Mouse (Mus musculus) macrophage (primary cell): ENCODE measurements around the gene Bbof1. TPM values are rescaled to one million over a fixed set of nuclear protein-coding genes. Genes with fewer than 3 reads are reported as not detected.

Experiments used
- H3K27ac ChIP-seq: fragments of 350-480 bp; formaldehyde crosslinking; 2 replicates; pipeline ENCODE4 v1.9.0; 2021
- H3K36me3 ChIP-seq: fragments of 350-480 bp; formaldehyde crosslinking; 2 replicates; pipeline ENCODE4 v1.9.0; 2021; ENCODE audit errors: inconsistent target
- H3K4me3 ChIP-seq: fragments of 350-480 bp; formaldehyde crosslinking; 2 replicates; pipeline ENCODE4 v1.9.0; 2021; ENCODE audit errors: inconsistent target
- H3K79me2 ChIP-seq: fragments of 350-480 bp; formaldehyde crosslinking; 2 replicates; pipeline ENCODE4 v1.9.0; 2021; ENCODE audit errors: inconsistent target
- WGBS: methylation state at CpG from one replicate; pipeline ENCODE4 v1.1.7; 2026; ENCODE audit warnings: inconsistent platforms; ENCODE audit not compliant: missing documents; 5-methylcytosine and 5-hydroxymethylcytosine counted together
- polyA plus RNA-seq: library from polyadenylated mRNA; stranded (reverse); fragments of 250-400 nt; gene quantifications from 3 replicates; pipeline ENCODE4 v1.2.4, GENCODE M21; 2018; ENCODE audit warnings: inconsistent platforms

Gene Bbof1
- polyA plus RNA-seq, 1 experiment from 2014 or later = 0.17 TPM

- Histone ChIP-seq H3K27ac (no peak overlapping the region), H3K79me2 (no peaks in the 10 kb centered on the region), H3K4me3 (no peak overlapping the region), H3K36me3 (no peaks in the 10 kb centered on the region)
- WGBS = 97% methylated on average over 6 of the region's 6 CpGs
Measured at GRCm38 (mm10) chr12:84390336-84390735, 18.5 kb upstream of the Bbof1 start.

- no peak overlapping the region for H3K27ac ChIP-seq
- H3K79me2 ChIP-seq = no peaks in the 10 kb centered on the region
- 98% methylated on average over 4 of the region's 4 CpGs for WGBS
- no peaks in the 10 kb centered on the region for H3K36me3 ChIP-seq
- no peak overlapping the region for H3K4me3 ChIP-seq
Measured at GRCm38 (mm10) chr12:84392681-84393080, 16.2 kb upstream of the Bbof1 start.

- WGBS = 98% methylated on average over 5 of the region's 5 CpGs
- Histone ChIP-seq H3K4me3 (no peak overlapping the region), H3K36me3 (no peaks in the 10 kb centered on the region), H3K27ac (no peak overlapping the region), H3K79me2 (no peaks in the 10 kb centered on the region)
Measured at GRCm38 (mm10) chr12:84393847-84394246, 15.0 kb upstream of the Bbof1 start.

- WGBS = 88% methylated on average over 14 of the region's 14 CpGs
- no peaks in the 10 kb centered on the region for H3K79me2 ChIP-seq
- H3K27ac ChIP-seq = no peak overlapping the region
- no peak overlapping the region for H3K4me3 ChIP-seq
- no peaks in the 10 kb centered on the region for H3K36me3 ChIP-seq
Measured at GRCm38 (mm10) chr12:84396947-84397679, 11.8 kb upstream of the Bbof1 start.

GRCm38 (mm10) chr12:84397685-84398084 is 11.2 kb upstream of the Bbof1 start:
- H3K79me2 ChIP-seq = no peaks in the 10 kb centered on the region
- H3K36me3 ChIP-seq = no peaks in the 10 kb centered on the region
- H3K27ac ChIP-seq = no peak overlapping the region
- no peak overlapping the region for H3K4me3 ChIP-seq

- Histone ChIP-seq H3K36me3 (no peaks in the 10 kb centered on the region), H3K79me2 (no peaks in the 10 kb centered on the region), H3K27ac (no peak overlapping the region), H3K4me3 (no peak overlapping the region)
- WGBS = 66% methylated on average over 5 of the region's 5 CpGs
Measured at GRCm38 (mm10) chr12:84398629-84399028, 10.2 kb upstream of the Bbof1 start.

GRCm38 (mm10) chr12:84399135-84399534 is 9.7 kb upstream of the Bbof1 start:
- Histone ChIP-seq H3K4me3 (no peak overlapping the region), H3K27ac (no peak overlapping the region), H3K36me3 (no peaks in the 10 kb centered on the region), H3K79me2 (no peaks in the 10 kb centered on the region)
- WGBS = 89% methylated on average over 9 of the region's 9 CpGs

- Histone ChIP-seq H3K79me2 (no peaks in the 10 kb centered on the region), H3K36me3 (no peaks in the 10 kb centered on the region), H3K27ac (no peak overlapping the region), H3K4me3 (no peak overlapping the region)
- 87% methylated on average over 9 of the region's 9 CpGs for WGBS
Measured at GRCm38 (mm10) chr12:84399663-84400062, 9.2 kb upstream of the Bbof1 start.

- H3K27ac ChIP-seq = no peak overlapping the region
- WGBS = 100% methylated on average over 3 of the region's 3 CpGs
- no peaks in the 10 kb centered on the region for H3K79me2 ChIP-seq
- H3K36me3 ChIP-seq = no peaks in the 10 kb centered on the region
- H3K4me3 ChIP-seq = no peak overlapping the region
Measured at GRCm38 (mm10) chr12:84400068-84400467, 8.8 kb upstream of the Bbof1 start.

GRCm38 (mm10) chr12:84400653-84401052 is 8.2 kb upstream of the Bbof1 start:
- H3K79me2 ChIP-seq = no peaks in the 10 kb centered on the region
- H3K4me3 ChIP-seq = no peak overlapping the region
- no peaks in the 10 kb centered on the region for H3K36me3 ChIP-seq
- no peak overlapping the region for H3K27ac ChIP-seq
- 79% methylated on average over 3 of the region's 3 CpGs for WGBS

GRCm38 (mm10) chr12:84402923-84403322 is 5.9 kb upstream of the Bbof1 start:
- Histone ChIP-seq H3K79me2 (no peaks in the 10 kb centered on the region), H3K36me3 (no peaks in the 10 kb centered on the region), H3K4me3 (no peak overlapping the region), H3K27ac (no peak overlapping the region)
- WGBS = 90% methylated on average over 9 of the region's 9 CpGs

- 94% methylated on average over 5 of the region's 6 CpGs for WGBS
- Histone ChIP-seq H3K36me3 (no peaks in the 10 kb centered on the region), H3K4me3 (no peak overlapping the region), H3K27ac (no peak overlapping the region), H3K79me2 (no peaks in the 10 kb centered on the region)
Measured at GRCm38 (mm10) chr12:84404541-84404940, 4.3 kb upstream of the Bbof1 start.

- Histone ChIP-seq H3K27ac (no peak overlapping the region), H3K79me2 (no peaks in the 10 kb centered on the region), H3K4me3 (no peak overlapping the region), H3K36me3 (no peaks in the 10 kb centered on the region)
- 77% methylated on average over 4 of the region's 4 CpGs for WGBS
Measured at GRCm38 (mm10) chr12:84407259-84407658, 1.6 kb upstream of the Bbof1 start.

GRCm38 (mm10) chr12:84407874-84408818 is 725 bp upstream of the Bbof1 start:
- Histone ChIP-seq H3K36me3 (no peaks in the 10 kb centered on the region), H3K27ac (no peak overlapping the region), H3K4me3 (peak overlapping the region; percentile 39), H3K79me2 (no peaks in the 10 kb centered on the region)
- 2% methylated on average over 49 of the region's 52 CpGs for WGBS
